Mouse (Mus musculus) R1 (cell line): ENCODE measurements around the gene Man1b1.
A peak's percentile ranks its signal among the peaks of the same experiment; 100 is the strongest.

ENCODE experiments used
- DNase-seq: peaks from one replicate; pipeline ENCODE4 v3.0.0-alpha.2; 2018; ENCODE audit warnings: low read depth, low spot score

The Man1b1 gene

DNA sequence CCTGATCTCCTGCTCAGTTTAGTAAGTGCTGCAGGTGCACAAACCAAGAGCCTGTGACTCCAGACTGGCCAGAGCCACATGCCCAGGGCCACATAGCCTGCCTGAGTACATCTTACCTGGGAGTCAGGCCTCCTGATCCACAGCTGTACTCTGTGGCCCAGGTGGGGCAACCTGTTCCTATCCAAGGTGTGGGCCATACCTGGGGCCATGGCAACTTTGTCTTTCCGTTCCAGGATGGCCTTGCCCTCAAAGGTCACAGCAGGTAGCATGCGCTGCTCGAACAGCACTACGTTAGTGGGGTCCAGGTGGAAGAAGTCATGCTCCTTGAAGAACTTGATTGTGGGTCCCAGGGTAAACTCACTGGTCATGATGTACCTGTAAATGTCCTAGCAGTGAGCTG lies 32.2 kb downstream of the Man1b1 start:
- DNase-seq = no peak

DNA sequence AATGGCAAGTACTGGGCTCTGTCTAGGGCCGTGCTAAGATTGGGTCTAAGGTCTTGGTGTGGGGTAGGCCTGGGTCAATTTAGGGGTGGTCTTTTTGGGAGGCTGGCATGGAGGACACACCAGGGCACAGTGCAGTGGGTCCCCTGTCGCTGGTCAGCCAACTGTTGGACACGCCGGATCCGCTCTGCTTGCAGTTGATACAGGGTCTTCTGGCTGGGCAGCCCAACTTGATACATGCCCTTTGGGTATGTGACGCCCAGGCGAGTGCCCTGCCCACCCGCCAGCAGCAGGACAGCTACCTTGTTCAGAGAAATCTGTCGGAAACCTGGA lies 32.6 kb downstream of the Man1b1 start:
- no peak for DNase-seq

DNA sequence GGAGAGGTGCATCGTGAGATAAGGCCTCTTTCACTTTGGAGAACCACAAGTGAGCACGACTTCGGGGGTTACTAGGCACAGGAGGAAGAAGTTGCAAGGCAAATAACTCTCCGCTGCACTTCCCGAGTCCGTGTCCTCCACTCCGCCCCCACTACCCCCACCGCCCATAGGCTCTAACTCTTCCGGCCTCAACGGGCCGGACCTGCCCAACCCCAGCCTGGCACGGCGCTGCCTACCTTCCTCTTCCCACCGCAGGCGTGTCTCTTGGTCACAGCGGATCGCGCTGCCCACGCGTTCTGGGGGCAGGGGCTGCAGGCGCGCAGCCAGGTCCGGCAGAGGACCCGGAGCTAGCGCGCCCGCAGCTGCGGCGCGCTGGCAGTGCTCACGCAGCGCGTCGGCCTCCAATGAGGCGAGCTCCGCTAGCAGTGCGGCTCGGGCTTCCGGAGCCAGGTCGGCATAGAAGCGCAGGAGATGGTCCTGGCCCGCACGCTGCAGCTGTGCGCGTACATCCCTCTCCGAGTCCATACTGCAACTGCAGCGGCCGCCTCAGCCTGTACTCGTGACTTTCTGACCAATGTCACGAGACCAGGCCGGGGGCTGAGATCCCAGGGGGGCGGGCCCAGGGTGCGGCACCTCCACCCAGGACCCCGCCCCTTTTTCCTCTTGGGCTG lies 33.1 kb downstream of the Man1b1 start, which contains the start of gene Uap1l1:
TSS of gene Uap1l1 (minus strand) at position 592 of the 671 bp plus-strand sequence.
- peak; percentile 95 for DNase-seq

DNA sequence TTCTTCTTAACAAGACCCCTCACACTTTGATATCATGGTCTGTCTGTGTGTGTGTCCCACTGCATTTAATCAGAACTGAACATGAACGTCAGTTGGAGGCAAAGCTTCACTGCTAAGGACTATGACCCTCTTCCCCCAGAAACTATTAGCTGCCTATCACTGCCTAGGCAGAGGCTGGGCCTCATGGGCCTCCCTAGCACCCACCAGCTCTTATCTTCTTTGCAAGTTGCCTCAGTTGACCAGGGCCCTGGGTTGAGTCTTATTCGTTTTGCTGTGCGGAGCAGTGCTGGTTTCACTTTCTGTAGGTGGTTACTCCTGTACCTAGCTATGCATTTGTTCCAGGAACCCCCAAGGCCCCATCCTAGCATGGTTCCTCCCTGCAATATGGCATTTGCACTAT lies 37.9 kb downstream of the Man1b1 start:
- DNase-seq = no peak

DNA sequence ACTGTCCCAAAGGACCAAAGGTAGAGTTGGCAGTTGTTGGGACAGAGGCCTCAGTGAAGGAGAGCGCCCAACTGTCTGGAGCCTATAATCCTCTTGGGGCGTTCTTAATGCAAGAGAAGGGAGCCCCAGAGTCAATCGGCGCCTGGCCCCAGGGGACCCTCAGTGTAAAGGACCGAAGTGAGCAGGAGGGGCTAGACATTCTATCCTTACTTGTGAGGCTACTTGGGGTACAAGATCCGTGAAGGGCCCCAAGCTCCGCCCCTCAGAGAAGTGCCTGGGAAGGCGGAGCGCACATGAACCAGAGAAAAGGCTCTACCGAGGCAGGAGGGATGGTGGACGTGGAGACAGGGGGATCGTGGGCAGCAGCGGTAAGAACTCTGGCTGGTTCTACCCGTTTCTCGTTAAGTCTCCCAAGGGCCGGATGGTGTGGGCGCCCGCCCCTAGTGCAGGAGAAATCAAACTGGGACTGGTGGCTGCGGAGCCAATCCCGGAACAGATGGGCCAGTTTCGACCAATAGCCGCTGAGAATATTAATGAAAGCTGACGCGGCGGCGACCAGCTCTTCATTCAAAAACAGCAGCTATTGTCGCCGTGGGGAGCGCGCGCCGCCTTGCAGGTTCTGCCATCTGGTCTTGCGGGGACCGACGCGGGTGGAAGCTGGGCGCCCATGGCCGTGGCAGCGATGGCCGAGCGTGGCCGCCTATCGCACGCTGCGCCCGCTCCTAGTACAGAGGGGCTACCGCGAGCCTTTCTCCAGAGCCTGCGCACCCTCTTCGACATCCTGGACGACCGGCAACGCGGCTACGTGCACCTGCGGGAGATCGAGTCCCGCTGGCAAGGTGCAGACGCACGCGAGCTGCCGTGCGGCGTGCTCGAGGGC lies 39.9 kb downstream of the Man1b1 start, which contains the start of gene Sapcd2:
TSS of gene Sapcd2 (plus strand) at position 558 of the 880 bp plus-strand sequence.
- DNase-seq = peak; percentile 96

DNA sequence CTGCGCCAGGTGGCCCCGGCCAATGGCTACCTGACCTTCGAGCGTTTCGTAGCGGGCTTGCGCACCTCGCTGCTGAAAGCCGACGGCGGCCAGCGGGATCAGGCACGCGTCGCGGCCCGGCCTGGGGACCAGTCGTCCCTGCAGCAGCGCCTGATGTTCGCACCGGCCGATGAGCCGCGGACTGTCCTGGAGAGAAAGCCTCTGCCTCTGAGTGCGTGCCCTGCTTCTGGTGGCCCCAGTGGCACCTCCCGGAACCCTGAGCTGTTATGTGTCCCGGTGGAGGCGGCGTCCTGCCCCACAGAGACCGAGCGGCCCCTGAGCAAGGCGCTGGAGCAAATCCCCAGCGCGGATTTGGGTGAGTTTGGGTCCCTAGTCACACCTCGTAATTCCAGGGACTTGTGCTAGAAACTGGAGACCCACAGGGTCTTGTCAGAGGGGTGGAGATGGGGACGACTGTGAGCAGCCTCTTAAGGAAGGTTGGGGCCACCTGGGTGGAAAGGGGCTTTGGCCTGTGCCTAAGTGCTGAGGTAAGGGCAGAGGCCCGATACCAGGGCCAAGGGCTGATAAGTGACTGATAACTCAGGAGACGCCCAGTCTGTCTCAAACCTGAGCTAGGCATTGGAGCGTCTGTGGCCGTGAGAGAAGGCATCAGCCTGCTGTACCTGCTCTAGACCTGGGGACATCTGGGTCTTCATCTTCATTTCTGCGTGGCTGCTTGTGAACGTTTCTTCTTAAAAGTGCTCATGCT lies 40.7 kb downstream of the Man1b1 start:
- peak; percentile 30 for DNase-seq

DNA sequence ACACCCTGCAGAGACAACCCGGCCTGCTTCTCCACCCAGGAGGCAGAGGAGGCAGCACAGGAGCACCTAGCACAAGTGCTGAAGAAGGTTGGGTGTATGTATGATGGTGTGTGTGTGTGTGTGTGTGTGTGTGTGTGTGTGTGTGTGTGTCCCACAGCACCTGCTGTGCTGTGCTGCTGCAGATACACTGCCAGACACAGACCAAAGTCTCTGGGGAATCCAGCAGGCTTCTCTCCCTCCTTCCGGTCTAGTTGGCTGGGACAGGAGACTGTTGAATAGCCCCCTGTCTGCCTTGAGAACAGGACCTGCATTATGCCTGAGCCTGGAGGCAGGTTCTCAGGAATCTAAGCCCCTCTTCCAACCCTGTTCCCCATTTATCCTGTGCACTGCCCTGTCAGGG lies 41.3 kb downstream of the Man1b1 start:
- no peak for DNase-seq

DNA sequence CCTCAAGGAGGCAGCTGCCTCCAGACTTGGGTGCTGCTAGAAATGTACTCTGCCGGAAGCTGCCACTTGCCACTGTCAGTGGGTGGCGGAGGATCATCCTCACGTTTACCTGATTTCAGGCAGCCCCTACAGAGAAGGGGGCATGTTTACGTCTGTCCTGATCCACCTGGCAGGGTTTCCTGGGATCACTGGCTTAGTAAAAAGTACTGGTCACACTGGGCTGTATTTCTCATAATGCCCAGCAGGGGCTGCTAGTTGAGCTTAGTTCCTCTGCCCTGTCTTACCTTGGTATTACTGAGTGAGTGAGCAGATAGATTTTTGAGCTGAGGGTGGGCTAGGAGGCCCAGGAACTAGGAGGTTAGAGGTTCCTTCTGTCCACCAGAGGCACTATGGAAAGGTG lies 44.5 kb downstream of the Man1b1 start:
- DNase-seq = peak; percentile 70

DNA sequence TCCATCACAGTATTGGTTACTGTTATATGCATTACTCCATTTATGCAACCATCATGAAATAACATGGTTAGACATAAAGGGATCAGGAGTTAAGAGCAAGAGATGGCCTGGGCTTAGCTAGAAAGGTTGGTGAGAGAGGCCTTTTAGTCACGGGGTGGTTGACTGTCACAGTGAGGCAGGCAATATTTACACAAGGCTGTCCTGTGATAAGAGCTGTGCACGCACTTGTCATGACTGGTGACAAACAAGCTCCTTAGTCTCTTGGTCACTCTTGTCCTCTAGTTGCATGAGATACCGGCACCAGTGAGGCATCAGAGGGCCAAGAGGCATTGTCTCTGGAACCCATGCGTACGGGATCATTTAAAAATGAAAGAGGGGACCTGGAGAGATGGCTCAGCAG lies 52.4 kb downstream of the Man1b1 start:
- DNase-seq = no peak

DNA sequence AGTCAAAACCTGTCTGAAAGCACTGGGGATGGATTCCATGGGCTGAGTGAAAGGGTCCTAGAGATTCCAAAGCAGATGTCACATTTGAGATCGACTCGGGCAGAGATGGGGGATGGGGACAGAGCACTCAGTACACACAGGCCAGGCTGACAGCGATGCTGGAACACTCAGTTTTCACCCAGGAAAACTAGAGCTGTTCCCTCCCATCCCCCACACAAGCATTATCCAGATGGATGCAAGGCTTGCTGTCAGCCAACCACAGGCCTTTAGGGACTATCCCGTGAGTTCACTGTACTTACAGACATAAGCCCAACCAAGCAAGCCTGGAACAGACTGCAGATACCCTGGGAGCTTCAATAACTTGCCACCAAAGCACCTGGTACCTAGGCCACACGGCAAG lies 59.1 kb downstream of the Man1b1 start:
- DNase-seq = no peak

DNA sequence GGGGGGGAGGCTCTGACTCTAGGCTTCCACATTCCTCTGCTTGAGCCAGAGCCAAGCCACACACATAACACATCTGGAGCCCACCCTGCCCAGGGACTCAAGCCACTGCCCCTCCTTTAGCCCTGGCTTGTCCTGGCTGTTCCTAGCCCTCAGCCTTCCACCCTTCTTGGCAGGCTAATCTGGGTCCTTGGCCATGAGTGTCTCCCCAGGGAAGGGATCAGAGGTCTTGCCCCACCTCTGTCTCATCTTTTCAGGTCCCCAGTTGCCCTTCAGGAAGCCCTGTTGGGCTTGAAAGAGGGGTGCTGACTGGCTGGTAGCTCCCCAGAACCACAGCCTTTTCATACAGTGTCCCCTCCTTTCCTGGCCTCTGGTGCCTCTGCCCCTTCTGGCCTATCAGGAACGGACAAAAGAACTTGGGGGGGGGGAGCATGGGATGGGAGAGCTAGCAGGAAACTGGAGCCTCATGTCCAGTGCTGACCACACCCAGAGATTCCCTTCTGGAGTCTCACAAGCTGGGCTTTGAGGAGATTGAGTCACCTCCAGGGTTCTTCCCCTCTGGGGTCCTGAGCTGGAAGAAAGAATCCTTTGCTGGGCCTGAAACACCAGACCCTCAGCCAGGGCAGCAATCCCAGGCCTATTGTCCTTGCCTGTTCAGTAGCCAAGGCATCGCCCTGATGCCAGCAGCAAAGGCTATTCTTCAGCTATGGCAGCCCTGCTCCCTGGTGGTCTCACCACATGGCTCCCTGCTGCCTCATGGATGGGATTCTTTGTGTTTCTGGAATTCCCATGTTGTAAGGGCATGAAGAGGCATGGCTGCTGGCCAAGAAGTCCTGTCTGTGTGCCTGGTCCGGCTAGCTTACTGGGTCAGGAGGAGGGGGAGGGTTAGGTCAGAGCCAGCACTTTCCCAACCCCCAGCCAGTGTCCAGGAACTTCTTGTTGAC lies 62.4 kb downstream of the Man1b1 start:
- DNase-seq = no peak

DNA sequence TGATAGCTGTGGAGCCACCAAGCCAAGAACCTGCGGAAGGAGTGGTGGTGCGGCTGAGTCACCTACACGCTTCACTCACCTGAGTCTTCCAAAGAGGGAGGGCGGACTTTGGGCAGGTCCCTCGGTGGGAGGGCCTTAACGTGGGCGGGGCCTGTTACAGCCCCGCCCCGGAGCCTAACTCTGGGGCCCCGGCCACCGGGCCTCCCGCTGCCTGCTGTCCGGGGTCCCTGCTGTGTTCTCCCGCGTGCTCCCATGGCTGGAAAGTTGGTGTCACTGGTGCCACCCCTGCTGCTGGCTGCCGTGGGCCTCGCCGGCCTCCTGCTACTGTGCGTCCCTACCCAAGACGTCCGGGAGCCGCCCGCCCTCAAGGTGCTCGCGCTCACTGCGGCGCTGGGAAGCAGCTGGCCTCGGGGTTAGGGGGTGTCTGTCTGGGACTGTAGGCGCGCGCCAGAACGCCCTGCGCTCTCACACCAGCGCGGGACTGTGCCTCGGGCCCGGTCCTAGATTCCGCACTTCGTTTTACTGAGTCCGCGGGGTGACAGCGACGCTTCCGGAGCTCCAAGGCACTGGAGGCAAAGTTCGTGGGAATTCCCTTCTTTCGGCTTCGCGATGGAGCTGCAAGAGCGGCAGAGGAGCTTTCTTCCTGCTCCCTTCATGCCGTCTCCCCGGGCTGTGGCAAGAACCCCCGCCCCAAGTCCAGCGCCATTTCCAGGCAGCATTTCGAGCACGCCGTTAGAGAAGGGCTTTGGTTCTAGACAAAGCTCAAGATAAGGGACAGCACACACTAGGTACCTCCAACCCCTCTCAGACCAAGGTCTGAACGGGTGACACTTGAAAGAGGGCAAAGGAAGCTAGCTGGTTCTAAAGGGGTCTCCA lies 63.8 kb downstream of the Man1b1 start, which contains the start of gene Entpd2:
TSS of gene Entpd2 (plus strand) at position 154 of the 876 bp plus-strand sequence.
- DNase-seq = peak; percentile 74

DNA sequence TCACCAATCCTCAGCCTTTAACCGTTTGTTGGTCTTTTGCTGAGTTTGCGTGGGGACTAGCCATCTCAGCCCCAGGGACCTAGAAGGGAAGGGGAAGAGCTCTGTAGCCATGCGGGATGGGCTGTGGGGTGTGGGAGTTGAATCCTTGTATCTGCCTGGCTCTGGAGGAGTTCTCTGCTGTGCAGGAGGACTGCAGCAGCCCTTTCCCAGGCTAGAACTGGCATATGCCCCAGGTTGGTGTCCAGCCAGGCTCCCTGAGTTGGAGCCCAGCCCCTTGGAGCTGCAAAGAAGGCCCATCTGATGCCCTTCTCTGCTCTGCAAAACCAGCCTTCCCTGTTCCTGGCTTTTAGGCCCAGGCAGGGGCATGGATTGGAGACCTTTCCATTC lies 64.5 kb downstream of the Man1b1 start:
- DNase-seq = no peak

DNA sequence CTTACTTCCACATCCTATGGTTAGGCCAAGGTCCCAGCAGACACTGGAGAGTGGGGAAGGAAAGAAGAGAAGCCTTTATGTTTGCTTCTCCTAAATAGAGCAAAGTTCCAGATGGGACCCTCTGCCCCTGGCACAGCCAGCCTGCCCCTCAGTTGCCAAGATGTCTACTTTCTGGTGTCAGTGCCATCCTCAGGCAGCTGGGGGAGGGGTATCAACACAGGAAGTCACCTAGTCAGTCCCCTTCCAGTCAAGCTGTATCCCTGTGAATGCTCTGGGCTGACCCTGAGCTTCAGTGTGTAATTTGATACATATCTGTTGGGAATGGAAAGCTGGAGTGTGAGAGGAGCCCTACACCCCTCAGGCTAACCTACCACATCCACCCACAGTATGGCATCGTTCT lies 64.9 kb downstream of the Man1b1 start:
- no peak for DNase-seq

DNA sequence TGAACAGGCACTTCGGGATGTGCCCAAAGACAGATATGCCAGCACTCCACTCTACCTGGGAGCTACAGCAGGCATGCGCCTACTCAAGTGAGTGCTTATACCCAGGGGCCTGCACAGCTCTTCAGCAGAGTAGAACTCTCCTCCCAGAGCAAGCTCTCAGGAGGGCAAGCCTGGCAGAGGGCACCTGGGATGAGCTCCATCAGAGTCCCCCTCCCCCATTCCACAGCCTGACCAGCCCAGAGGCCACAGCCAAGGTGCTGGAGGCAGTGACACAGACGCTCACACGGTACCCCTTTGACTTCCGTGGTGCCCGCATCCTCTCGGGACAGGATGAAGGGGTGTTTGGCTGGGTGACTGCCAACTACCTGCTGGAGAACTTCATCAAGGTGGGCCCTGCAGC lies 65.9 kb downstream of the Man1b1 start:
- no peak for DNase-seq

DNA sequence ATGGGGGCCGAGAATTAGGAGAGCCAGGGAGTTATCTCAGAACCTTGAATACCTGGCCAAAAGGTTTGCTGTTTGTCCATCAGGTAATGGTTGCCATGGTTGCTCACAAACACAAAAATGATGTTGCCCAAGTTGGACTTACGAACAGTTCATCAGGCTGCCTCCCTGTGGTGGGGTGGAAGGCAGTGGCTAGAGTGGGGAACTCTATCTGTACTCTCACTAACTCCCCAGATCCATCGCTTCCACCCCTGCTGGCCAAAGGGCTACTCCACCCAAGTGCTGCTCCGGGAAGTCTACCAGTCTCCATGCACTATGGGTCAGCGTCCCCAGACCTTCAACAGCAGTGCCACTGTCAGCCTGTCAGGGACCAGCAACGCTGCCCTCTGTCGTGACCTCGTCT lies 66.9 kb downstream of the Man1b1 start, which contains the start of gene Npdc1:
TSS of gene Npdc1 (plus strand) at position 301 of the 400 bp plus-strand sequence.
- no peak for DNase-seq

DNA sequence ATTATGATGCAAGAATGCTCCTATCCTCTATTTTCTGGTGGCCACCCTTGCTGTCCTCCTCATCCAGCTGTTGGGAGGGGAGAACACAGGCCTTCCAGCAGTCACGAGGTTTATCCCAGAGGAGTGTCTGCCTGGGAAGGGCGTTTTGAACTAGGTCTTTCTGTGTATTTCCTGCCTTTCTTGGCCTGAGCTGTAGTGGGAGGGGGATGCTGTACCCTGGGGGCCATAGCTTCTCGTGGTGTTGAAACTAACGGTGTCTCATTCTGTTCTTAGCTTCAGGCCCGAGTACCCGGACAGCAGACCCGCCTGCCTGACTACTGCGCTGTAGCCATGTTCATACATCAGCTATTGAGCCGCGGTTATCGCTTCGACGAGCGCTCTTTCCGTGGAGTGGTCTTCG lies 68.2 kb downstream of the Man1b1 start:
- no peak for DNase-seq

DNA sequence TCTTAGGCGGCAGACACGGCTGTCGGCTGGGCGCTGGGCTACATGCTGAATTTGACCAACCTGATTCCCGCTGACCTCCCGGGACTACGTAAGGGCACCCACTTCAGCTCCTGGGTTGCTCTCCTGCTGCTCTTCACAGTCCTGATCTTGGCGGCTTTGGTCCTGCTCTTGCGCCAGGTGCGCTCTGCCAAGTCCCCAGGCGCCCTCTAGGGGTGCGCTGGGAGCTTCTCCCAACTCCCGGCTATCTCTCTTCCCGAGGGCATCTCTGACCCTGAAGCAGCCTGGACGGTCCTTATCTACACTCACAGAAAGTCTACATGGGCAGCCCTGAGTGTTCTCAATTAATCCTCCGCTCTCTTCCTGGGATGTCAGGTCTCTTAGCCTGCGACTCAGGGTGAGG lies 68.6 kb downstream of the Man1b1 start:
- DNase-seq = peak; percentile 69
